Mouse (Mus musculus) kidney, adult 18-20 months (tissue): Measurements from ENCODE around the gene Nfatc4.

Experiments
- DNase-seq: peaks from one replicate; pipeline ENCODE4 v3.0.0; 2021

Gene Nfatc4

DNA sequence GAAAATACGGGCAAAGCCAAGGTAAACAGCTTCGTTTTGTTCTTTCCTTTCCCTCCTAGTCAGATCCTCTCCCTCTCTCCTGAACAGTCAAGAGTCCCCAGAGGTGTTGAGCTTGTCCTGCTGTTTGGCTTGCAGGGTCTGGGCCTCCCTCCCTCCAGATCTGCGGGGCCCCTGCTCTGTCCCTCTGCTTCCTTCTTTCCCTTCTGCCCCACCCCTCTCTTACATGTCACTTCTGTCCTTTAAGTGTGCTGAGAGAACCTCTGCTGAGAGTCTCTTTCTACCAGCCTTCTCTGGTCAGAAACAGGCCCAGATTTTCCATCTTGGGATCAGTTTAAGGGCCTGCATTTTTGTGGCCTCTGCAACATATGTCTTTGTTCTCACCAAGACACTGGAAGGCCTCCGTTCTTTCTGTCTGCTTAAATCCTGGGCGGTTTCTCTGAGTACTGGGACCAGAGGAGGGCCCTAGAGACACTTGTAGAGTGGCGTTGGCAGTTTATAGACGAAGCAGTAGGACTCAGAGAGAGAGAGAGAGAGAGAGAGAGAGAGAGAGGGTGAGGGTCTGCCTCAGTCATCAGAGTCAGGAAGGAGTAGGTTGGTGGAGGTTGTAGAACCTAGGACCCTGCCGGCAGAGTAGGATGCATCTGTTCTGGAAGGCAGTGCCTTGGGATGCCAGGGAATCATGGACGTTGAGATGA lies 31.6 kb downstream of the Nfatc4 start:
- DNase-seq: peak; percentile 21

DNA sequence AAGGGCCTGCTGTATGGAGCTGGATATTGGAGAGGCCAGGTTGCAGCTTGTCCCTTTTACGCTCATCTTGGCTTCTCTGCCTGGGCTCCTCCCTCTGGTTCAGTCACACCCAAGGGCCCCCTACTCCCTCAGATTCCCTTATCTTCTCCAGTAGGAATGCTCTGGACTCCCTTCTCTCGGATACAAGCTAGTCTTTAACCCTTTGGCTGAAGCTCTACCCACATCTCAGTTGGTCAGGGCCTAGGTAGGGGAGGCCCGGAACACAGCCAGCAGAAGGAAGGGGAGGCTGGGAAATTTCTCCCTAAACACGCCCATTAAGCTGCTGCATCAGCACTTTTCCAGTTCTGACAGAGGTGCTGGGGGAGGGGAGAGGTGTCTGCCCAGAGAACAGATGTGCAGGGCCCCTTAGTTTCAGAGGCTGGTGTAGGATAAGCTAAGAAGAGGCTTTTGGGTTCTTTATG lies 32.2 kb downstream of the Nfatc4 start:
- peak; percentile 29 for DNase-seq

DNA sequence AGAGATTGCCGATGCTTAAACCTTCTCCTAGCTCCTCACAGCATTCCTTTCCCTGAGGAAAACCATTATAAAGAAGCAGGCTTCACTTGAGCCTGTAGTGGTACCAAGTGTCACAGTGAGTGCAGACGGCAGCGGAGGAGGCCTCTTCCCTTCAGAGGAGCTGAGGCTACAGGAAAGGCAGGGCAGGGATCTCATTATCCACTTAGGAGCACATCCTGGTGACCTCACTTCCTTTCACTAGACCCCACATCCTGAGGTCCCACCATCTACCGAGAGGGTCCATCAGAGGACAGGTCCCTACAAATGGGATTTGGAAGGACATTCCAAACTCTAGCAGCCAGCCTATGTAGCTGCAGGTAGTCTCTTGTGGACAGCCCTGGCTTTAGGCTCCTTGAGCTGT lies 34.6 kb downstream of the Nfatc4 start:
- DNase-seq: no peak

DNA sequence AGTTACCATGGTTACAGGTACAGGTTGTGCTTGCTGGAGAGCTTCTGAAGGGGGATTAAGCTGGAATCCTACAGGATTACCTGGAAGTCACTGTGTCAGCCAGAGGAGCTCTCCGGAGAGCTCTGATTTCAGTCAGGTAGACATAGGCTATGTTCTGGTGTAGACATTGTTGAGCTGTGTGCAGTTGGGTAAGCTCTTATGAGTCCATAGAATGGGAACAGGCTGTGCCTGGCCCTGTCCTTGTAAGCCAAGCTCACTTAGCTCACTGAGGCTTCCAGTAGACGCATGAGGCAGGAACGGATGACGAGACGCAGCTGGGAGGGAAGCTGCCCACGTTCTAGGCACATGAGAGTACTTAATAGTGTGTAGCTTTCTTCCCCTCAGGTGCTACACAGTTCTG lies 39.2 kb downstream of the Nfatc4 start:
- no peak for DNase-seq

DNA sequence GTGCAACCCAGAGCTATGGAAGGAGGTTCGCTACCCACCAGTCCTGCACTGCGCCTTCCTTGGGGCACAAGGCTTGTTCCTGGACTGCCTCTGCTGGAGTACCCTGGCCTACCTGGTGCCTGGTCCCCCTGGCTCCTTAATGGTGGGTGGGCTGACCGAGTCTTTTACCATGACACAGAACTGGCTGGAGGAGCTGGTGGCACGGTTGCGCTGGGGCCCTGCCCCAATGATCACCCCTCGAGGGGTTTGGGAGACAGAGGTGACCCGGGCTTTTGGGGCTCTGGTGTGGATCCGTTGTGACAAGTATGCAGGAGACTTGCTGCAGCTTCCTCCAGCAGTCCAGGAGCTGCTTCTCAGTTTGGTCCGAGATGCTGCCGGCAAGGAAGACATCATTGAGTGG lies 40.0 kb downstream of the Nfatc4 start:
- DNase-seq: no peak

DNA sequence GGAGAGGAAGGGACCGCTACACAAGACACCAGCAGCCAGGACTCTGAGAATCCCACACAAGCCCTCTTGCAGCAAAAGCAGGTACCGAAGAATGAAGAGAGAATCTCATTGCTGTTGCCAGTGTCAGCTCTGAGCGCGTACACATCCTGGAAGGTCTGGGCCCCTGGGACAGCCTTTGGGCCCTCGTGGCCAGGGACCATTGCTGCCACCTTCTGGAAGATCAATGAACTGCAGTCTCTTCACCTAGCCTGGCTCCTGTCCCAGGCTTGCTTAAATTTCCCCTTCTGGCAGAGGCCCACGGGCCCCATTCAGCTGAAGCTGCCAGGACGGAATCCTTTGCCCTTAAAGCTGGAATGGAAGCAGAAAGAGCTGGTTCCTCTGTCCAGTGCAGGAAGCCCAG lies 40.8 kb downstream of the Nfatc4 start:
- peak; percentile 83 for DNase-seq

DNA sequence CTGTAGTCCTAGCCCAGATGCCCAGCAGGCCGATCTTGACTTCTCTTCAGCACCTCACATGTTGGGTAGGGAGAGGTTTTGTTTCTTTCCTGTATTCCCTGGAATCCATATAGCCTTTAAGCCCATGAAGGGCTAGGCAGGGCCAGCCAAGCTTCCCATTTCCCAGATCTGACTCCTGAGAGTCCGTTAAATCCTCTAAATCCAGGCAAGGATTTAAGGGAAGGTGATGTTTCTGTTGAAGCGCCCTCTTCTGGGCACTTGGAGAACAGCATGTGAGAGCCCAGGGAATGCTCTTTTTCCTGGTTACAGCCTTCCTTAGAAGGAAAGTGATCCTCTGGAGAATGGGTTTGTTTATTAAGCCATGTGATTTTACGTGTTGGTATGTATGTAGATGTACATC lies 44.0 kb downstream of the Nfatc4 start:
- peak; percentile 73 for DNase-seq

DNA sequence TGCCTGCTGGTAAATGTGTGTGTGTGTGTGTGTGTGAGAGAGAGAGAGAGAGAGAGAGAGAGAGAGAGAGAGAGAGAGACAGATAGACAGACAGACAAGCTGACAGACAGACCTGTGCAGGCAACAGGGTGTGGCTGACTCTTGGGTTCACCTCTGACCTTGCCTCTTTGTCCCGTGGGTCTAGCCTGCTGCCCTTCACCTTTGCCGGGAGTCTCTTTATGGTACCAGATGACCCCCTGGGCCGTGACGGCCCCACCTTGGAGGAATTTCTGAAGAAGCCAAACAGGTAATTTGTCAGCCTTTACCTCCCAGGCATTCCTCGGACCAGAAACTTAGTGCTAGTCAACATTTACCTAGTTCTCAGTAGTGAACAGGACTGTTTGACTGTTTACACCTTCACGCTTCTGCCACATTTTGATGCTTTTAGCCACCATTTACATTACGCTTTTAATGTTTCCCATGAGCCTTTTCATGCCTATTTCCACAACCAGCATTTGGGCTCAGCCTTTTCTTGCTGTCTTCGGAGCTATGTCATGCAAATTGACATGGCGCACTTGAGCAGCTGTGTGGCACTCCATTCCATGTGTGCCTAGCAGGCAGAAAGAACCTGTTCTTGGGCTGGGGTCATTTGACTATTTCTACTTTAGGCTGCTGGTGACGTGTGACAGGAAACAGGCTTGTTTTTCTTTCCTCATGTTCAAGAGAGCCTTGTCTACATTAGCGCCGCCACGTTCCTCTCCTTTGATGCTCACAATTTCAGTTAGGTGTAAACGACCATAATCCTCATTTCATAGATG lies 45.5 kb downstream of the Nfatc4 start:
- DNase-seq: no peak

DNA sequence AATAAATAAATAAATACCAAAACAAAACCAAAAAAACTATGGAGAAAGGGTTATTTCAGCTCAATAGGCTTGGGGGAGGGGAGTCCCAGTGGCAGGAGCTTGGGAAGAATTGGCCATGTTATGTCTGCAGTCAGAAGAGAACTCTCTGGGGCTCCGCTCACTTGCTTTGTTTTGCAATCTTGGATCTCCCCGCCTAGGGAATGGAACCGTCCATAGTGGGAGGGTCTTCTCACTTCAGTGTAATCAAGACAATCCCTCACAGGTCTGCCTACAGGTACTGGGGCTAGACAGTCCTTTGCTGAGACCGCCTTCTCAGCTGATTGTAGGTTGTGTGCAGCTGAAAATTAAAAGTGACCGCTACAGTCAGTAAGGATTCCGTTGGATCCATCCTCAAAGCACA lies 46.6 kb downstream of the Nfatc4 start:
- DNase-seq: no peak

DNA sequence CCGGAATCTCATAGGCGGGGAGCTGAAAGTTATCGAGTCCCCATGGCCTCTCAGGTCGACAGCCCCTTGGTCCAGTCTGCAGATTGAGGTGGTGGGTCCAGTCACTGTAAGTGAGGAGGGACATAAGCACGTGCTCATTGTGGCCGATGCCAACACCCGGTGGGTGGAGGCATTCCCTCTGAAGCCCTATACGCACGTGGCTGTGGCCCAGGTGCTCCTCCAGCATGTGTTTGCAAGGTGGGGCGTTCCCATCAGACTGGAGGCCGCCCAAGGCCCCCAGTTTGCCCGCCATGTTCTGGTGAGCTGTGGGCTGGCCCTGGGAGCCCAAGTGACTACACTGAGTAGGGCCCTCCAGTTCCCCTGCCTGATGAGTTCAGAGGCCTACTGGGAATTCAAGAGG lies 49.1 kb downstream of the Nfatc4 start:
- DNase-seq: no peak

DNA sequence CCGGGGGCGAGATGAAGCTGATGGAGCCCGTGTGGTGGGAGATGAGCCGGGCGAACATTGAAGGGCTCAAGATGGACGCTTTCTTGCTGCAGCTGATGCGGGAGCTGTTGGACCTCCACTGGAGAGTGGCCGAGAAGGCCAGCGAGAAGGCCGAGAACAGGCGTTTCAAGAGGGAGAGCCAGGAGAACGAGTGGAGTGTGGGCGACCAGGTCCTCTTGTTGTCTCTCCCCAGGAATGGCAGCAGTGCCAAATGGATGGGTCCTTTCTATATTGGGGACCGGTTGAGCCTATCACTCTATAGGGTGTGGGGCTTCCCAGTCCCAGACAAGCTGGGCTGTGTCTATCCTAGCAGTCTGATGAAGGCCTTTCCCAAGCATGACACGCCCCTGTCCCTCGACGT lies 49.6 kb downstream of the Nfatc4 start:
- no peak for DNase-seq

DNA sequence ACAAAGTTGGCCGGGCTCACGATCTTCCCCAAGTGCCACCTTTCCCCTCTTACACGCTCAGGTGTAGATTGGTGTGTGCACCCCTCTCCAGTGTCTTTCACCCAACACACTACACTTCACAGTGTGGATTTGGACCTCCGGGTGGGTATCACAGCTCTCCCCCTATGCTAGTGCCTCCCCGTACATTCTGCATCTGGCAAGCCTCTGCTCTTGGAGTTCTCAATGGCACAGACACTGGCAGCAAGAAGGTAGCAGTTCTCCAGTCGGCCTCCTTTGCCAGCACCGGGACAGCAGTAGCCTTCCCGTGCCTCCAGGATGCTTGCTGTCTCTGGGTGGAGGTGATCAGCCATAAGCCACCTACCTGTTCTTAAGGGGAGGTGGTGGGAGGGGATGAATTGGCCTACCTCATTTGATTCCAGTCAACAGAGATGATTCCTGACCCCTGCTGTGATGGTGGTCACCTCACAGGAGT lies 50.3 kb downstream of the Nfatc4 start:
- no peak for DNase-seq

DNA sequence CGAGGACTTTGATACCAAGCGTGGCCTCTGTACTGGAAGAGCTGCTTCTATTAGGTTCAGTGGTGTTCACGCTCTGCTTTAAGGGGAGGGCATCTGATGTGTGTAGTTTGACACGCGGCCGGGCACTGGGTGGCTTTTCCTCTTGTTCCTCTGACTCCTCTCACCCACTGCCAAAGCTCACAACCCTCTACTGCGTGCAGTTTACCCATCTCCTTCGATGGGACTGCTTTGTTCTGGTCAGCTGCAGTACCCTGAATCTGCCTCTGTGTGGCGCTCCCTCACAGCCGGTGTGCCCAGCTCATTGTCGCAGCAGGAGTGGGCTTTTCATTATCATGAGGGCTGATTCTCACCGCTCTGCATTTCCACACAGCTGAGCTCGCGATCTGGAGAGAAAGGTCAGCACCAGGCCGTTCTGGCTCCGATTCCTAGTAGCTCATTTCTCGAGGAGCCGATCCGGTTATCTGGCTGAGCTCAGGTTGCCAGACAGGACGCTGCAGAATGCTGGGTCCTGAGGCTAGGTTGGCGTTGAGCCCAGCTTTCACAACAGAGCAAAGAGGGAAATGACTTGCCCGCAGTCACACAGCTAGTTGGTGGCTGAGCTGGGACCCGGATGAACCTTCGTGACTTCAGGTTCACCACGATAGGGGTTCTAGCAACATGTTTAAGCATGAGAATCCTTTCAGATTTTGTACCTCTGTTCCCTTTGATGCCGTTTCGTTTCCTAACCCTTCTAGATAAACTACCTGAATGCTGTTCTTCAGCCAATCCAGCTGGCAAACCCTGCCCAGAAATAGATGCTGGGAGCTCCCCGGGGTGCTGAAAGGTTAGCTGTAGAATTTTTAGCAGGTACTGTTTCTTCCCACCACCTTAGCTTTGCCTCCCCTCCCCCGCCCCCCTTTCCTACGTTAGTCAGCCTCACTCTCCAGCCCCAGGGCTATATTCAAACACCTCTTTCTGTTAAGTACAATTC lies 51.1 kb downstream of the Nfatc4 start:
- peak; percentile 83 for DNase-seq

DNA sequence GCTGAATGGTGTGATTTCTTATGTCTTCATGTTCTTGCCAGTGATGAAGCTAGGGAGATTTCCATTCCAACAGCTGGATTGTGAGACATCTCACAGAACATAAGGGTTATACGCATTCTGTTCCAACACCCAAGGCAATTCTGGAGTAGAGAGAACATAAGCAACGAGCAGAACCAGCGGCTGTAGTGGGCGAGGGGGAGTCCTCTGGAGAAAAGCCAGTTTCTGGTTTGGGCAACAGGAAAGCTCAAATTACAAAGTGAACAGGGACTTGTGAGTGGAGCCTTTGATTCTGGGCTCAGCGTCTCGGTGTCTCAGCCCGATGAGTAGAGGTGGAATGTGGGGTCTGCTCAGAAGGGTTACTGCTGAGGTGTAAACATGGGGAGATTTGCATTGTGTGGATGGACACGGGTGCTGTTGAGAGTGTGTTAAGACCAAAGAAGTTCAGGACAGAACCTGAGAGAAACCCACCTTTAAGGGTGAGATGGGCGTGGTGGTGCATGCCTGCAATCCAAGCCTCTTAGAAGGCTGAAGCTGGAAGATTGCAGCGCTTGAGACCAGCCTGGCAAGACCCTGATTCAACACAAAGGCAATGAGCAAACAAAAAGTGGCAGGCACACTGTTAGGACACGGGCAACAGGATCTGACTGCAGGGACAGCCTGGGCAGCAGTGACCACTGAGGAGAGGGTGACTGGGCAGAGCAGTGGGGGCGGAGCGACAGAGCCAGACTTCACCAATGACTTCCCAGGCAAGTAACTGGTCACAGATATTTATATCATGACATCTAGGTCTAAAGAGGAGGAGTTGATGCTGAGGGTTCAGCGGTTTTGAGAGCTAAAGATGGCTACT lies 54.7 kb downstream of the Nfatc4 start:
- no peak for DNase-seq

DNA sequence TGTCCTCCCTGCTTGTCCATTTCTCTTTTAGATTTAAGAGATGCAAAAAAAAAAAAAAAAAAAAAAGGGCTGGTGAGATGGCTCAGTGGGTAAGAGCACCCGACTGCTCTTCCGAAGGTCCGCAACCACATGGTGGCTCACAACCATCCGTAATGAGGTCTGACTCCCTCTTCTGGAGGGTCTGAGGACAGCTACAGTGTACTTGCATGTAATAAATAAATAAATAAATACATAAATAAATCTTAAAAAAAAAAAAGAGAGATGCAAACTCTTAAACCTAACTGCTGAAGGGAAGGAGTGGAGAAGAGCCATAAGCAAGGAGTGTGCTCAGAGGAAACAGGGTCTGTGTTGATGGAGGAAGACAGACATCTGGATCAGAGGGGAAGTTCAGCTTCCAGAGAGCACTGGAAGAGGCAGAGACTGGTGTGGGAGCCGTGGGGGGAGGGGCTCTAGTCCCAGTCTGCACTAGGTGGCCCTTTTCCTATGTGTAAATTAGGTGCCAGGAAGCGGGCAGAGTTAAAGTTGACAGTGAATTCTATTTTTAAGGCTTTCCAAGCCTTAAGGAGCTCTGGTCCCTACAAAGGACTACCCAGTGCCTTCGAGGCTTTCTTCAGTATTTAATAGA lies 55.5 kb downstream of the Nfatc4 start:
- DNase-seq: no peak

DNA sequence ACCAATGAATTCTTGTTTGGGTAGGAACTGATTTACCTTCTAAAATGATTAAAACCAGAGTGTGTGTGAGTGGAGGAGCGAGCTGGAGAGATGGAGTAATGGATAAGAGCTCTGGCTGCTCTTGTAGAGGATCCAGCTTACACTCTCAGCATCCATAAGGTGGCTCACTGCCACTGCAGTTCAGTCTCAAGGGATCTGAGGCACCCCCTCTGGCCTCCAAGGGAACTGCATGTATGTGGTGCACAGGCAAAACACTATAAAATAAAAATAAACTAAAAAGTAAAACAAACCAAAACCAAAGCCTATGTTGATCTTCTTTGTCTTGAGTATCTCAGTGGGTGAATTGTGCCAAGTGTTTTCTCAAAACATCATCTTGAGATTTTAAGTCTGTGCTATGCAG lies 56.7 kb downstream of the Nfatc4 start:
- DNase-seq: peak; percentile 82

DNA sequence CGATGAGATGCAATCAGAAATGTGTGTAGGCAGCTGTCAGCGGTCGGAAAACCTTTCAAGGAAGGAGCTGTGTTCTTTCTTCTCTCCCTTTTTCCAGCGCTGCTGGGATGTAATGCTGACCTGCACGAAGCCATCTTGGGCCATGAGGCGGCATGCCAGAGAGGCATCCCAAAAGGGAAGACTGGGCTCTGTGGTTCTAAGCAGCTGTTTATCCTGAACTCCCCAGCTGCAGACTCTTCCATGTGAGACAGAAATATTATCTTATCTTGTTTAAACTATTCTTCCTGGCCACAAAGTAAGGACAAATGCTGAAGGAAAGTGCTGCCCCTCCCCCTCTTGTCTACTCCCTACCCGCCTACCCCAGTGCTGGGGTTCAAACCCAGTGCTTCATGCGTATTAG lies 58.0 kb downstream of the Nfatc4 start:
- DNase-seq: no peak

DNA sequence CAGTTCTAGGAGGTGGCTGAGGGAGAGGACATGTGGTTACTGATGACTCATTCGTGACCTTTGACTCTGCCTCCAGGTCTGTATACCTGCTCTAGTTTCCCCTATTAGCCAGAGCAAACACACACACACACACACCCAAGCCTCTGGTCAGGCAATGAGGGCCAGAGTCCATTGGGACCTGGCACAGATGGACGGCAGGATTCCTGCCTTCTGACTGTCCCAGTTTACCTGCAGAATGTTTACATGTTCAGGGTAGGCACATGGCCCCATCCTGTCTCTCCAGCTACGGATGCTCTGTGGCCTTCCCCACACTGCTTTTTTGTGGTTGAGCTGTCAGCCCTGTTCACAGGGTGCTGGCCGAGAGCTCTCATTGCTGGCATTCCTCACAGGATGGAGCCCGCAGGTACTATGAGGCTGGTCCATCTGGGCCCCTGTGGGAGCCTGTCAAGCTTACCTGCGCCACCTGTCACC lies 59.3 kb downstream of the Nfatc4 start:
- DNase-seq: peak; percentile 53

DNA sequence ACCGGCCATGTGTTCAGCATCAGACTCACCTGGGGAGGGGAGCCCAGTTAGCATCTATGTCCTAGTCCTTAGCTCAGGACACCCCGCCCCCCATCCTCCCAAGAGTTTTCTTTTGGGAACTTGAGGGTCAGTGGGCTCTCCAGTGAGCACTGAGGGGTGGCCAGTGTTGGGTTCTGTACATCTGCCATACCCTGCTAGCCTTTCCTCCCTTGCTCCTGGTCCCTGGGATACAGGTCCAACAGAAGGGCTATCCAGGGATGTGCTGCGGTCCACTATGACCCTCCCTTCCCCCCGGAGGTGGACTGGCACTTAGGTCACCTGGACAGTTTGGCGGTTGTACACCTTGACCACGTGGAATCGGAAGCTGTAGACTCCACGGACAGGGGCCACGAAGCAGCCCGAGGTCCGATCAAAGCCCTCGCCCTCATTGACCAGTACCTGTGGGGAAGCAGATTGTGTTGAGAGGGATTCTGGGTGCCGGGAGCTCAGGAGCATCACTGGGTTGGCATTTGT lies 60.3 kb downstream of the Nfatc4 start:
- DNase-seq: no peak
